Mouse (Mus musculus): Measurements from ENCODE around the gene Tcp10c. TPM values are rescaled to one million over a fixed set of nuclear protein-coding genes. Genes with fewer than 3 reads are reported as not detected.

Tcp10c gene
- polyA plus RNA-seq (2014; fragmentation: Illumina TruSeq; extraction: RNeasy Lipid Tissue Mini Kit (QIAGEN cat#74804)) = not detected

GRCm38 (mm10) chr17:13354521-13354920 lies at the start of gene Tcp10c:
Tcp10c (plus strand) TSS chr17:13354572.

Other genes starting within 250 kb of the Tcp10c start
- not detected for gene Unc93a, start 222.8 kb upstream of the Tcp10c start, polyA plus RNA-seq (2014; fragmentation: Illumina TruSeq; extraction: RNeasy Lipid Tissue Mini Kit (QIAGEN cat#74804))
- not detected for gene Smok2a, start 133.4 kb upstream of the Tcp10c start, polyA plus RNA-seq (2014; fragmentation: Illumina TruSeq; extraction: RNeasy Lipid Tissue Mini Kit (QIAGEN cat#74804))
- not detected for gene Smok2b, start 124.3 kb upstream of the Tcp10c start, polyA plus RNA-seq (2014; fragmentation: Illumina TruSeq; extraction: RNeasy Lipid Tissue Mini Kit (QIAGEN cat#74804))

Measured in ovary, adult 10 weeks (tissue).